Mouse (Mus musculus) spleen, embryonic (tissue): Measurements from ENCODE around the gene Etl4.

Experiments used
- CTCF ChIA-PET: fragments of 350-600 bp; sonication (Branson Sonifier 250); formaldehyde crosslinking; loops from one replicate; lab custom pipeline; 2022; lab: Charles Lee

Etl4 gene

DNA sequence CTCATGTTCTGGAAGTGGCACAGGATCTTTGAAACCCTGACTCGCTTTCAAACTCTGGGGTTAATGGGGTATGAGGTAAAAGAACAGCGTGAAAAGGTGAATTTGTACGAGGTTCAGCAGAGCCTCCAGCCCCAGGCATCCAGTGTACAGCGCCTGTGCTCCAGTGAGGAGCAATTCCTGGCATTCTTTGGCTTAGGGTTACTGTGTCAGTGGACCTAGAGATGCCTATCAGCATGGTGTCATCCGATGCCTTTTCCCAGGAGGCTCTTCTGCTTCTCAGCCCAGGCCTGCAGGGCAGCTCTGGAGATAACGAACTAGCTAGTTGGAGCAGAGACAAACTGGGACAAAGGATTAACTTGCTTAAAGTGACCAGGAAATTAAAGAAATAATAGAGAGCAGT is 653.5 kb downstream of the Etl4 start:
- CTCF ChIA-PET, result no interaction called here

DNA sequence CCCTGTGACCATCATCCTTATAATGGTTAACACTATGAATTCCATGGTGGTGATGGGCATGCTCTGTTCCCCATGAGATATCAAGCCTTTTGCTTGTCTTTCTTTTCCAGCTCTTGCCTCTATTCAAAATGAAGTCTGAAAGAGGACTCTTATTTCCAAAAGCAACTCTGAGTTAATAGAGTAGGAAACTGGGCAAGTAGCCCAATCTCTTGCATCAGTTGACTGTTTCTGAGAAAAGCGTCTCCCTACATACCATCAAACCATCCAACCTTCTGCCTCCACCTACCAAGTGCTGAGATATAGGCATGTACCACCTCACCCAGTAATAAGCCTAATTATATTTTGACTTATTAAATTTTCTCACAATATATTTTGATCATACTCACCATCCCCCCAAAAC is 658.9 kb downstream of the Etl4 start:
- CTCF ChIA-PET, result no interaction called here

DNA sequence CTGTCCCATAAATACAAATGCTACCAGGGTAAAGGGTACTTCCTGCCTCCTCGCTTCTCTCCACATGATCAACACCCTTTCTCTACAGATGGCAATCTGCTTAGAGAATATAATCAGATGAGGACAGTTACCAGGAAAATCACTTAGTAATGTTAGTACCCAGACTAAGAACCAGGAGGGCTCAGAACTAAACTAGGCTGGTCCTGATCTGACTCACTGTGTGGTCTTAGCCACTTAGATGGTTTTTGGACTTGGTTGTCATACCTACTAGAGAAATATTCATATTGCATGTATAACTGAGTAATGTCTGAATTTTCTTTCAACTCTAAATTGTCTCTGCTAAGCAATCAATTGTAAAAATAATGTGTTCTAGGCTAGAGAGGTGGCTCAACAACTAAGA is 662.4 kb downstream of the Etl4 start:
- CTCF ChIA-PET, result no interaction called here

DNA sequence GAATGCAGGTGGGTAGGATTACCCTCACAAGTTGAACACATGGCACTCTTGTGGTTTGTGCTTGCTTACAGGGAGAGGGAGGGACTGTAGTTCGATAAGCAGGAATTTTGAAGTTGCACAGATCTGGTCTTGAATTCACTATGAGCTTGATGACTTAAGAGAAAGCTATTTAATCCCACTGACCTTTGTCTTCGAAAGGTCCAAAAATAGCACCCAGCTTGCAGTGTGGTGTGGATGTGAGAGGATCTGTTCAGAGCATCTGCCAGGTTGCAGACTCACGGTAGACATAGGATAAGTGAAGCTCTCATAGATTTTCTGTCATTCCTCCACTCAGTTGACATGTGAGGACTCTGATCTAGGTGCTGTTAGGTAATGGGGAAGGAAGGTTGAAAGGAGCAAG is 670.8 kb downstream of the Etl4 start:
- CTCF ChIA-PET, result no interaction called here

- CTCF ChIA-PET, result no interaction called here
Observed at GRCm38 (mm10) chr2:20583032-20583431, 673.5 kb downstream of the Etl4 start.

DNA sequence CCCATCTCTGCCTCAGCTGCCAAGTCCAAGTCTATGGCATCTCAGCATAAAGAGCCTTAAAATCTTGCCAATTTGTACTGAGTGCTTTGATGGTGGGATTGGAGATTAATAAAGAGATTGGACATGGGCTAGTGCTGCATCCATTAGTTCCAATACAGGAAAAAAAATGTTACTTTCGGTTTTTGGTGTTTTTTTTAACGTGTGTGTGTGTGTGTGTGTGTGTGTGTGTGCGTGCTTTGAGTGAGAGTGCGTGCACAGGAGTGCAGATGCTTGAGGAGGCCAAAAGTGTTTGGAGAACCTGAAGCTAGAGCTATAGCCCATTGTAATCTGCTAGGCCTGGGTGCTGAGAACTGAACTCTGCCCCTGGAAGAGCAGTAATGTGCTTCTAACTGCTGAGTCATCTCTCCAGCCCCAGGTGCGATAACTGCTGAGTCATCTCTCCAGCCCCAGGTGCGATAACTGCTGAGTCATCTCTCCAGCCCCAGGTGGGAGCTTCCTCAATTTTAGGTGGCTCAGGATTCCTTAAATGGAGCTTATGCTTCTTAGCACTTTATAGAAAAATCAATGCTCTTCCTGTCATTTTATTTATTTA is 674.1 kb downstream of the Etl4 start:
- CTCF ChIA-PET, result no interaction called here

DNA sequence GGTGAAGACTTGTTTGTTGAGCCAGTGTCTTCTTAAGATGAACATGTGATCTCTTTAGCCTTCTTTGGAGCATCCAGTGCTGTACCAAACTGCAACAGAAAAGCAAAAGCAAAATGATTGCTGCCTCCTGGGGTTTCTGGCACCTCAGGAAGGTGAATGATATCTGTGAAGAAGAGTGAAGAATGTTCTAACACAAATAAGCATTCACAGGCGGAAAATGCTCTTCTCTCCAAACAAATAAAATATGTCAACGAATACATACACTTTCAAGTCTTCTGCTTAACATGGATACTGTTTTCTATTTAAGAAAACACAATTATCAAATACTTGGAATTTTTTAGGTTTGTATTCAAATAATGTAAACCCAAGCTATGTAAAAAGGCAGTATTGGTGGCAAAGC is 678.3 kb downstream of the Etl4 start:
- CTCF ChIA-PET, result no interaction called here

DNA sequence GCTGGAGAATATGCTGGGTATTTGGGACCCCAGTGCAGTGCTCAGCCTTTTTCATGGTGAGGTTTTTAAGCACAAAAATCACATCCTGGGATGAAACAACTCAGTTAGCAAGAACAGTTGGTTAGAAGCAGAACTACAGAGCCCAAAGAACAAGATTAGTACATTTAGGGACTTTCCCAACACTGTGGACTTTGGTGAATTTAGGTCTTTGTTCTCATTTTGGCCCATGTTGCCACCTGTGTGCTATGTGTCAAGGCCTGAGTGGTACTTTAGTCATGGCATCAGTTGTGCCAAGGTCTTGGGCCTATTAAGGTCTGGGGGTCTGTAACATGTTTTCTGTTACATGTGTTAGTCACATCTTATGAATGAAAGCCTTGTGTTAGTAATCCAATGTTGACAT is 679.1 kb downstream of the Etl4 start:
- CTCF ChIA-PET, result no interaction called here

GRCm38 (mm10) chr2:20594129-20594528 is 684.5 kb downstream of the Etl4 start:
- CTCF ChIA-PET, result no interaction called here

DNA sequence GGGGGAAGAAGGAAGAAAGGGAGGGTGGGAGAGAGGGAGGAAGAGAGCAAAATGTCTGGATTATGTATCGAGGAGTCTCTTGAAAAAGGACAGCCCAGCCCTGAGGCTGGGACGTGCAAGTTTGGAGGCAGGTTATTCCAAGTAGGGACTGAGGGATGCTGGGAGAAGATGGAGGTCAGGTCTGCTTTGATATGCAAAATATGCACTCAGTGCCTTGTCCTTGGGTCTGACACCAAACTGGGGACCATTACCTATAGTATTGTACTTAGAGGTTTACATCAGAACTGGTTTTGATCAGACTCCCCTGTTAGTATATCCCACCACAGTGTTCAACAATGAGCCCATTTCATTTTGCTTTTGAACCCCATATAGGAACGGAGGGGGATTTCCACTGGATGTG is 685.4 kb downstream of the Etl4 start:
- CTCF ChIA-PET, result no interaction called here

- CTCF ChIA-PET, result no interaction called here
Observed at GRCm38 (mm10) chr2:20596558-20596957, 687.0 kb downstream of the Etl4 start.

- CTCF ChIA-PET, result no interaction called here
Observed at GRCm38 (mm10) chr2:20597193-20597592, 687.6 kb downstream of the Etl4 start.

GRCm38 (mm10) chr2:20602656-20603055 is 693.1 kb downstream of the Etl4 start:
- CTCF ChIA-PET, result no interaction called here

- CTCF ChIA-PET, result no interaction called here
Observed at GRCm38 (mm10) chr2:20603536-20603935, 694.0 kb downstream of the Etl4 start.

- CTCF ChIA-PET, result no interaction called here
Observed at GRCm38 (mm10) chr2:20603991-20604390, 694.4 kb downstream of the Etl4 start.

GRCm38 (mm10) chr2:20609203-20609602 is 699.6 kb downstream of the Etl4 start:
- CTCF ChIA-PET, result no interaction called here

- CTCF ChIA-PET, result no interaction called here
Observed at GRCm38 (mm10) chr2:20615948-20616347, 706.4 kb downstream of the Etl4 start.

DNA sequence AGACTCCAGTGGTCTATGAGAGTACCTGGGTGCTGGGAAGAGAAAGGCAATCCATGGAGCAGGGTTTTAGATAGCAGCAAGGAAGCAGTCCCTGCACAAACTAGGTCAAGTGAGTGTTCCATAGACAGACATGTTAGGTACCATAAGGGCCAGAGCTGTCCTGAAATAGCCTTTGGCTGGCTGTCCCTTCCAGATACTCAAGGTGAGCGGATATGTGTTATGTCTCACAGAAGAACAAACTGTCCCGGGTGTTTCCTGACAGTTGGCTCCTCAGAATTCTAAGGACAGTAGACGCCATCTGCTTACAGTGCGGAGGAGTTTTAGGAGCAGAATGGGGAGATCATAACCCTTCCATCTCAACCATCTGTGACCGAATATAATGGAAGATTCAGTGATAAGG is 708.8 kb downstream of the Etl4 start:
- CTCF ChIA-PET, result no interaction called here

DNA sequence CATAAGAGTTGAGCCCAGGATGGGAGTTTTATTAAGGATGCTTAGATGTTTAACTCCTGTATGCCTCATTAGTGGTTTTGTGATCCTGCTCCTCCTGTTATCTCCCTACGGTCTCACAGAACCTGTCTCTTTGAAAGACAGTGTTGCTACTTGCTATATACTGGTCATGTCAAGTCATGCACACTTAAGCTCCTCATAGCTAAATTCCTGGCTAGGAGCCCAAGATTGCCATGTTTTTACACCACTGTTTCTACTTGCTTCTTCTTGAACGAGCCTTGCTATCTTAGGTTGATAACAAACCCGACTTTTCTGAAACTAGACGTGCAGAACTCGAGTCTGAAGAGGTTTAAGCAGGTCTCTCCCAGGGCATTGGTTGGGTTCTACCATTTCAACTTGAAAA is 710.3 kb downstream of the Etl4 start:
- CTCF ChIA-PET, result no interaction called here

DNA sequence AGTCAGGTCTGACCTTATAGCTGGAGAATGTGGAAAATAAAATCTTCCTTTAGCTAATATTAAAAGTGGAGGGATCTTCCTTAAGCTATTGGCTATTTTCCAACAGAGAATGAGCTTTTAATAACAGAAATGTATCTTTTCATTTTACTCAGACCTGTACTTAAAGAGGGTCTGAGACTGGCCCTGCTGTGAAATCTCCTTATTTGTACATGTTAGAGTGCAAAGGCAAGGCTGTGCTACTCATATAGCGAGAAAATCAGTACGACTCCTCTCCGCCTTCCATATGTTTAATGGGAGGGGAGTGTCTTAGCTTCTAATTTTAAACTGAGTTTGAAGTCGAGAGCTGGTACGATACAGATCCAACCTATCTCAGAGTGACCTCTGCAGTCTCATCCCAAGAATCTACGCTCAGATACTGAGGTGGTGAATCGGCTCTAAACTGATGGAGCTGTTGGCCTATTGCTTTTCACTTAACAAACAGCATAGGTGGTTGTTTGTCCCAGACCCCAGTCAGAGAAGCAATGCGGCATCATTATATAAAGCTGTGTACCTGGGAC is 719.7 kb downstream of the Etl4 start:
- CTCF ChIA-PET, result no interaction called here

DNA sequence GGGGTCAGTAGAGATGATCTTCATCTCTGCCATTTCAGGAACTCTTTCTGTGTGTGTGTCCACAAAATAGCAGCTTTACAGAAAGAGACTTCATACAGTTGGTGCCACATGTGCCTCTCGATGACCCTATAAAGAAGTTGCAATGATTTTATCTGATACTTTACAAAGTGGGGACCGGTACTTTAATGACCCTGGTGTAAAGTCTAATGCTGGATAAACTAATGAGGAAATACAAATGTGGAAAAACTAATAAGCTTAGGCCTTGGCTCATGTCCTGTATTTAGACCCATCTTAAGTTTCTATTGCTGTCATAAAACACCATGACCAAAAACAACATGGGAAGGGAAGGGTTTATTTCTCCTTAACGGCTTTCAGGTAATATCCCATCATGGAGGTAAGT is 729.0 kb downstream of the Etl4 start:
- CTCF ChIA-PET, result no interaction called here

DNA sequence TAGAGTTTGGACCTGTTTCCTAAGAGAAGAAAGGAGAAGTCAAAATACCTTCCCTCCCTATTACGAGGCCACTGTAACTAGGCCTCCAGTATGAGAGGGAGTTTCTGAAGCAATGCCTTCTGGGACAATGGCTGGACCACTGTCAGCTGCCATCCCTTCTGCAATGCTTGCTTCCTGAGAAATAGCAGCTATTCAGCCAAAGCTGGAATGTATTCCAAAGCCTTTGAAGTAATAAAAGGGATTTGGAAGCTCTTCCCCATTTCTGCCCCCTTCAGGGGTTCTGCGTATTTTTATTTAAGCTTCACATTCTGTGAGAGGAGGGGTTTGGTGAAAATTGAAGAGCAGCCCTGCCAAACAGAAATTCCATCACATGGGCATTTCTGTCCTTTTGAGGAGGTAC is 730.1 kb downstream of the Etl4 start:
- CTCF ChIA-PET, result no interaction called here

DNA sequence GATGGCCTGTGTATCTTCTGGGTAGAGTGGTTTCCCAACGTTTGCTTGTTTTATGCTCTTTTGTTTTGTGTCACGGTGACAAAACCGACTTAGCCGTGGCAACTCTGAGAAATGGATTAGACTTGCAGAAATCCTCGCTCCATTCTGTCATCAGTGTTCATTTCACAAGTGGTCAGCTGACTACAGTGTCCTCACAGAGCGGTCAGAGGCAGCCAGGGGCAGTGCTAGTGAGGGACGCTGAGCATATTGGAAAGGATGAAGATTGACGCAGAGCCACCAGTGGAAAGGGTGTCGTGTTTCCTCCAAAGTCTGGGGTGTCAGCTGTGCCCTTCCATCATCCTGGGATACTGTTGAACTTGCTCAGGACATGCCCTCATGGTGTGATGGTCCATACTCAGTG is 733.2 kb downstream of the Etl4 start:
- CTCF ChIA-PET, result no interaction called here

DNA sequence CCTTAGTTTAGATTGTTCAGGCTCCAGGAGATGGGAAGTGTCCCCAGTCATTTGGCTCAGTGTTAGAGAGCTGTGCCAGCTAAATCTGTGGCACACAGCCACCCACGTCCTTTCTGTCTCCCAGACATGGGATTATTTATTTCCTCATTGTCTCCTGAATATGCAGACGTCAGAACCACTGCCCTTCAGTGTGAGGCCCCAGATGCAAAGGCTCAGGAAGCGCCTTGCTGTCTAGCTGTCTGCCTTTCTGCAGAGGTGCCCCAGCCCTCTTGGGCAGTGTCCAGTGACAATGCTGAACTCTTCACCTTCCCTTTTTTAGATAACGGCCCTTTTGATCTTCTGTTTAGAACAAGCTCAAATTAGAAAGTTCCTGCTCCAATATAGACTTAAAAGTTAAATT is 740.2 kb downstream of the Etl4 start:
- CTCF ChIA-PET, result no interaction called here
